Mouse (Mus musculus): ENCODE measurements around the gene Slc25a19. TPM values are rescaled to one million over a fixed set of nuclear protein-coding genes. Genes with fewer than 3 reads are reported as not detected.

Gene Slc25a19
- total and polyA plus RNA-seq, 3 experiments: 117 to 170 (median 132) TPM

- no peak for DNase-seq
Observed at GRCm38 (mm10) chr11:115618001-115618400, 10.1 kb downstream of the Slc25a19 start.

GRCm38 (mm10) chr11:115616893-115617292 is 11.2 kb downstream of the Slc25a19 start:
- DNase-seq: peak; percentile 87

GRCm38 (mm10) chr11:115616371-115616770 is 11.7 kb downstream of the Slc25a19 start:
- no peak for DNase-seq

- peak; percentile 82 for DNase-seq
Observed at GRCm38 (mm10) chr11:115615875-115616274, 12.2 kb downstream of the Slc25a19 start.

- DNase-seq: peak; percentile 82
Observed at GRCm38 (mm10) chr11:115615108-115615825, 12.8 kb downstream of the Slc25a19 start.

GRCm38 (mm10) chr11:115614346-115615107 is 13.6 kb downstream of the Slc25a19 start:
- no peak for DNase-seq

- no peak for DNase-seq
Observed at GRCm38 (mm10) chr11:115613138-115613945, 14.8 kb downstream of the Slc25a19 start.

- DNase-seq: peak; percentile 97
Observed at GRCm38 (mm10) chr11:115612410-115613137, 15.5 kb downstream of the Slc25a19 start, which contains the start of gene Mif4gd. Gene Mif4gd (minus strand): TSS chr11:115612969.

- DNase-seq: peak; percentile 93
Observed at GRCm38 (mm10) chr11:115612059-115612409, 16.1 kb downstream of the Slc25a19 start.

- peak; percentile 76 for DNase-seq
Observed at GRCm38 (mm10) chr11:115611173-115611572, 16.9 kb downstream of the Slc25a19 start.

GRCm38 (mm10) chr11:115609576-115609975 is 18.5 kb downstream of the Slc25a19 start:
- DNase-seq: no peak

GRCm38 (mm10) chr11:115608421-115609399 is 19.4 kb downstream of the Slc25a19 start:
- no peak for DNase-seq

GRCm38 (mm10) chr11:115606733-115607132 is 21.4 kb downstream of the Slc25a19 start:
- DNase-seq: no peak

GRCm38 (mm10) chr11:115604304-115604696 is 23.8 kb downstream of the Slc25a19 start:
- DNase-seq: no peak

GRCm38 (mm10) chr11:115603476-115604303 is 24.4 kb downstream of the Slc25a19 start, which contains the start of the genes Mrps7 and Gga3:
Gene Mrps7 (plus strand): TSS chr11:115603925.
Gene Gga3 (minus strand): TSS chr11:115604051.
- DNase-seq: peak; percentile 96

- no peak for DNase-seq
Observed at GRCm38 (mm10) chr11:115603128-115603475, 25.0 kb downstream of the Slc25a19 start.

GRCm38 (mm10) chr11:115601174-115601573 is 26.9 kb downstream of the Slc25a19 start:
- DNase-seq: no peak

GRCm38 (mm10) chr11:115600743-115601142 is 27.4 kb downstream of the Slc25a19 start:
- DNase-seq: no peak

- no peak for DNase-seq
Observed at GRCm38 (mm10) chr11:115599722-115600121, 28.4 kb downstream of the Slc25a19 start.
